Mouse (Mus musculus) heart, adult 2 months (tissue): ENCODE results near the gene Thbd. TPM values are rescaled to one million over a fixed set of nuclear protein-coding genes. Genes with fewer than 3 reads are reported as not detected.

Experiments used
- DNase-seq, 2 experiments: peaks; one replicate each; pipeline ENCODE4 v3.0.0; 2021
- H3K27ac ChIP-seq: fragments of 200-600 bp; 2 replicates; pipeline ENCODE4 v1.8.1; 2022
- H3K27me3 ChIP-seq: fragments of 200-500 bp; 2 replicates; pipeline ENCODE4 v1.6.1; 2012; ENCODE audit warnings: mild to moderate bottlenecking, low read length, inconsistent platforms, mixed read lengths; ENCODE audit not compliant: control insufficient read depth, insufficient read depth
- H3K36me3 ChIP-seq: fragments of 200-500 bp; 2 replicates; pipeline ENCODE4 v1.6.1; 2012; ENCODE audit warnings: low read length, inconsistent platforms; ENCODE audit not compliant: control insufficient read depth, insufficient read depth
- H3K4me1 ChIP-seq: fragments of 200-500 bp; 2 replicates; pipeline ENCODE4 v1.6.1; 2011; ENCODE audit warnings: low read length; ENCODE audit not compliant: control insufficient read depth, insufficient read depth
- H3K4me3 ChIP-seq: fragments of 200-600 bp; 2 replicates; pipeline ENCODE4 v1.8.1; 2022
- H3K79me2 ChIP-seq: fragments of 200-500 bp; replicated peaks from 2 replicates; pipeline ENCODE4 v1.6.1; 2012; ENCODE audit warnings: mild to moderate bottlenecking, inconsistent platforms, low read length, moderate library complexity, mixed read lengths; ENCODE audit not compliant: control insufficient read depth, insufficient read depth
- H3K9ac ChIP-seq: fragments of 200-500 bp; 2 replicates; pipeline ENCODE4 v1.6.1; 2012; ENCODE audit warnings: low read depth, mild to moderate bottlenecking, control low read depth, inconsistent platforms, low read length, mixed read lengths
- CTCF ChIP-seq: fragments of 200-600 bp; IDR thresholded peaks from 2 replicates; pipeline ENCODE4 v1.8.1; 2022; ENCODE audit warnings: antibody characterized with exemption, mild to moderate bottlenecking, moderate library complexity
- EP300 ChIP-seq: fragments of 200-500 bp; IDR thresholded peaks from 2 replicates; pipeline ENCODE4 v1.6.1; 2011; ENCODE audit warnings: low read depth, low read length, control low read depth; ENCODE audit not compliant: insufficient read depth
- POLR2A ChIP-seq: fragments of 200-500 bp; IDR thresholded peaks from 2 replicates; pipeline ENCODE4 v1.6.1; 2011; ENCODE audit warnings: mild to moderate bottlenecking, low read depth, low read length, control low read depth; ENCODE audit not compliant: insufficient read depth
- WGBS: fragments of 180-500 bp; shearing (Covaris S2); methylation state at CpG from one replicate; pipeline ENCODE4 v1.1.7; 2018; 5-methylcytosine and 5-hydroxymethylcytosine counted together
- intact Hi-C: fragments of 180-260 bp; cut with DNase I; formaldehyde crosslinking; loops from one replicate; pipeline ENCODE4 v1.15.1; 2025
- polyA plus RNA-seq: library from polyadenylated mRNA; depleted of rRNA; stranded (reverse); fragments of >200 nt; gene quantifications from 2 replicates; pipeline ENCODE4 v1.2.3, GENCODE M21; 2012
- total RNA-seq, 2 experiments: library from RNA; stranded (reverse); gene quantifications; 2 replicates each; pipeline ENCODE4 v1.2.3; 2021

Thbd gene
- total and polyA plus RNA-seq, 3 experiments = 38.9 to 47.8 (median 41.7) TPM

DNA sequence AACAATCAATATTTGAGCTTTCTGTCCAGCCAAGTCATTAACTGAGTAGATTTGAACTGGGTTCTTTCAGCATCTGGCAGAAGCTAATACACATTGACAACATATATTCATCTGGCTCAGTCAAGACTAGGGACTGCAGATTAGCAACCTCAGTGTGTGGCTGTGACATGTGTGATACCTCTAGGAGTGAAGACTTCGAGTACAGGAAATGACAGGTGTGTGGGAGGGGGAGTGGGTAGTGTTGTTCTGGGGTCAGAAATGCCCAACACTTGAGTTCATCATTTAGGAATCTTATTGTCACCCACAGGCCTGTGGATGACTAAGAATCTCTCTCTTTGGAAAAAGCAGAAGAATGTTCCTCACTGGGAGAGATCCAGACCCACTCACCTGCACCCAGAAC lies 13.1 kb upstream of the Thbd start:
- intact Hi-C loops = loop anchor here (5.0 kb wide), 2 partner anchors 56 to 151 kb away; no protein-coding TSS in a partner anchor
- TF ChIP-seq EP300 = no peak
- TF ChIP-seq POLR2A = no peak
- TF ChIP-seq CTCF = no peak
- H3K27me3 ChIP-seq = no peaks in the 10 kb centered on the region
- H3K4me3 ChIP-seq = no peak overlapping the region
- H3K79me2 ChIP-seq = no peaks in the 10 kb centered on the region
- H3K27ac ChIP-seq = no peak overlapping the region
- no peak overlapping the region for H3K9ac ChIP-seq
- peaks cover 7% of the 10 kb centered on the region for H3K36me3 ChIP-seq
- peaks cover 1% of the 10 kb centered on the region; the same call in 1 of the 2 replicates for H3K4me1 ChIP-seq
- 35% methylated on average over 1 of the region's 1 CpGs for WGBS
- no peak for DNase-seq

DNA sequence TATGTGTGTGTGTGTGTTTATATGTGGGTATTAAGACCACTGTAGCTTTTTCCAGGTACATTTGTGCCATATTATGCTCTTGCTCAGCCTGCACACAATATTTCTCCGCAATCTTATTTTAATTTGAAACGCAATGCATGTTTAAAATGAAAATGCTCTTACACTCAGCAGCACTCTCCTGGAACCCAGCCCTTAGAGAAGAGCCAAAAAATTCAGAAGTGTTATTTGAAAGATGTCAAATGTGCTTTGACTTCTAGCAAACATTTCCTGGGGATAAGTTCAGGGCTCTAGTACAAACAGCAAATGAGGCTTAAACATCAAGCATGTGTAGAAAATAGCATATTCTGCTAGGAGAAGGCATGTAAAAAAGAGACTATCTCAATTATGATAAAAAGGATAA lies 11.8 kb upstream of the Thbd start:
- 73% methylated on average over 2 of the region's 2 CpGs for WGBS
- Histone ChIP-seq H3K4me1 (peaks cover 1% of the 10 kb centered on the region; the same call in 1 of the 2 replicates), H3K79me2 (no peaks in the 10 kb centered on the region), H3K27ac (no peak overlapping the region), H3K36me3 (peaks cover 7% of the 10 kb centered on the region), H3K27me3 (no peaks in the 10 kb centered on the region), H3K9ac (no peak overlapping the region), H3K4me3 (no peak overlapping the region)
- intact Hi-C loops = loop anchor here (5.0 kb wide), 2 partner anchors 58 to 153 kb away; no protein-coding TSS in a partner anchor
- no peak for DNase-seq
- TF ChIP-seq POLR2A = no peak
- no peak for TF ChIP-seq EP300
- TF ChIP-seq CTCF = no peak

DNA sequence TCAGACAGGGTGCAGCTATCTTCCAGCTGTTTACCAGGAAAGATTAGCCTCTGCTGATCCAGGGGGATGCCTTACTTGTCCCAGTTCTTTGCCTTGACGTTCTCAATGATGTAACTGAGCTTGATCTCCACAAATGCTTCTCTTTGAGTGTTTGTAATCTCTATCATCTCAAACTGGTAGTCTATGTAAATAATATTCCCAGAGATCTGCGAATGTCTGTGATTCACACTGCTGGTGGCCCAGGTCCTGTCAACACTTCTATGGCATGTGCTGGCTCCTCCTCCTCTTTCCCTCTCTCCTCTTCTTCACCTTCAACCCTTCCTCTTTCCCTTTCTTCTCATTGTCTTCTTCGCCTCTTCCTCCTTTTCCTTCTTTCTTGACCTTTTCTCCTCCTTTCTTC lies 11.2 kb upstream of the Thbd start:
- Histone ChIP-seq H3K36me3 (peaks cover 7% of the 10 kb centered on the region), H3K9ac (no peak overlapping the region), H3K4me3 (no peak overlapping the region), H3K27ac (no peak overlapping the region), H3K27me3 (no peaks in the 10 kb centered on the region), H3K4me1 (peaks cover 1% of the 10 kb centered on the region; the same call in 1 of the 2 replicates), H3K79me2 (no peaks in the 10 kb centered on the region)
- WGBS = 65% methylated on average over 3 of the region's 3 CpGs
- no peak for TF ChIP-seq EP300
- no peak for TF ChIP-seq POLR2A
- TF ChIP-seq CTCF = no peak
- DNase-seq = no peak
- intact Hi-C loops = no loop called here

DNA sequence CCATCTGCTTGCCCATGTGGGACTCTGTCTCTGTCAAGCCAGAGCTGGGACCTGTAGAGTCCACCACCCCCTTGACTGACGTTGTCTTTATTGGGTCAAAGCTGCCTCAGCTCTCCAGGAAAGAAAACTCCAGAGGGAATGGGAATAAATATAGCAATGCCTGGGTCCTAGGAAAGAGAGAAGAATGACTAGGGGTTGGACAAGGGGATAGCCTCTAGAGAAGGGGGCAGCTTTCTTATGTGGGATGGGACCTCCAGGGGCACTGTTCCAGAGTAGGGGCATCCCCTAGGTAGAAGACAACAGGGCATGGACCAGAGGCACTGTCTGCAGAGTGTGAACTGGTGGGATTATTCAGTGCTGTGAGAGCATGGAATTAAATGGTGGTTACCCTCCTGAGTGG lies 1.8 kb upstream of the Thbd start:
- 72% methylated on average over 1 of the region's 1 CpGs for WGBS
- Histone ChIP-seq H3K9ac (no peak overlapping the region), H3K27me3 (no peaks in the 10 kb centered on the region), H3K79me2 (no peaks in the 10 kb centered on the region), H3K4me3 (no peak overlapping the region), H3K36me3 (no peaks in the 10 kb centered on the region), H3K27ac (no peak overlapping the region), H3K4me1 (peaks cover 6% of the 10 kb centered on the region)
- TF ChIP-seq POLR2A (no peak), CTCF (no peak), EP300 (no peak)
- intact Hi-C loops = loop anchor here (5.0 to 10.0 kb wide), 8 partner anchors 63 to 465 kb away; partner anchors contain the start of gene Cst3
- DNase-seq = no peak

DNA sequence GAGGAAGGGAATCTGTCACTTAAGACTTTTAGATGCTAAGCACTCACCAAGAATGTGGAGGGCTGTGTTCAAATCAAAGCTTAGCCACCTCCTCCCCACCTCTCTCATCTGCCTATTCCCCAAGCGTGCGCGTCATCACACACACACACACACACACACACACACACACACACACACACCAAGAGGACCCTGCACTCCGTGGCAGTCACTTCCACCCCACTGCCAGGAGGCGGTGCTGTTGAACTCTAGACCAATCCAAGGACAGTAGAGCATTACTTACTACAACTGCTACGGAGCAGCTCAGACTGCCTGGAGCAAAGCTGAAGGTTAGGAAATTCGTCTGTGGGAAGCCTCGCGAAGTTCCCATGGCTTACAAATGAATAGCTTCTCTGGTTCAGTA lies 1.2 kb upstream of the Thbd start:
- DNase-seq = peak; percentile 88 to 89
- 10% methylated on average over 9 of the region's 9 CpGs for WGBS
- H3K27ac ChIP-seq = peak overlapping the region; percentile 91
- no peaks in the 10 kb centered on the region for H3K36me3 ChIP-seq
- H3K4me3 ChIP-seq = no peak overlapping the region
- peaks cover 6% of the 10 kb centered on the region for H3K4me1 ChIP-seq
- intact Hi-C loops = loop anchor here (5.0 to 10.0 kb wide), 8 partner anchors 62 to 466 kb away; partner anchors contain the start of gene Cst3
- H3K79me2 ChIP-seq = no peaks in the 10 kb centered on the region
- TF ChIP-seq CTCF (peak; percentile 73), EP300 (peak; percentile 95), POLR2A (no peak)
- 0 out of 2 replicates have a peak overlapping the region, but pooled peaks have one; percentile 15 for H3K9ac ChIP-seq
- H3K27me3 ChIP-seq = no peaks in the 10 kb centered on the region

DNA sequence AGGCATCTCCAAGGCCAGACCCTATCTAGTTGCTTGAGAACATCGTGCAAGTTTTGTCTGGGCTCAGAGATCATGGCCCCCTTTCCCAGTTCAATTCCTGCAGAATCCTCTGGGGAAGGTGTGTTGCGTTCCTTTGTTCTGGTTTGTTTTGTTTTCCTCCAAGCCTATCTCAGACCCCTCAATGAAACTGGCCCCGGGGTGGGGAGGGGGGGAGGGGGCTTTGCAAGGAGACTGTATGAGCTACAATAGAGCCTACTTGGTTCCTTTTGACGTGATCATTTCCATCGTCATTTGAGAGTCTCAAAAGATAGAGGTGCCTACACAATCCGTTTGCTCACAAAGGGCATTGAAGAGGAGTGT lies 753 bp upstream of the Thbd start:
- Histone ChIP-seq H3K27ac (peak overlapping the region; percentile 91), H3K79me2 (no peaks in the 10 kb centered on the region), H3K9ac (peak overlapping the region; percentile 37), H3K4me3 (peak overlapping the region; percentile 51), H3K27me3 (no peaks in the 10 kb centered on the region), H3K36me3 (peaks cover 2% of the 10 kb centered on the region), H3K4me1 (peaks cover 6% of the 10 kb centered on the region)
- 20% methylated on average over 6 of the region's 6 CpGs for WGBS
- DNase-seq = no peak
- TF ChIP-seq EP300 (no peak), CTCF (no peak), POLR2A (no peak)
- intact Hi-C loops = loop anchor here (5.0 to 10.0 kb wide), 8 partner anchors 61 to 466 kb away; partner anchors contain the start of gene Cst3
